Mouse (Mus musculus) E14TG2a.4 (cell line): ENCODE measurements at regions not wholly inside any gene's neighbourhood (a gene's known extent, or its start where the extent isn't known, plus 50 kb on each side); places are given as distances from the start of the nearest gene placed in this dataset.

ENCODE experiments used
- H3K27me3 ChIP-seq: 2 replicates; pipeline ENCODE4 v1.6.1; 2014; ENCODE audit warnings: low read length, control low read depth; ENCODE audit not compliant: insufficient read depth
- H3K36me3 ChIP-seq: 2 replicates; pipeline ENCODE4 v1.6.1; 2014; ENCODE audit warnings: low read length, control low read depth; ENCODE audit not compliant: insufficient read depth
- H3K4me1 ChIP-seq: replicated peaks from 2 replicates; pipeline ENCODE4 v1.6.1; 2014; ENCODE audit warnings: low read depth, low read length, control low read depth
- H3K4me3 ChIP-seq: replicated peaks from 2 replicates; pipeline ENCODE4 v1.5.1; 2014; ENCODE audit warnings: mild to moderate bottlenecking, low read length
- H3K9me3 ChIP-seq: 2 replicates; pipeline ENCODE4 v1.6.1; 2014; ENCODE audit warnings: low read length, control low read depth
- CTCF ChIP-seq: conservative IDR thresholded peaks from 2 replicates; pipeline ENCODE4 v1.5.1; 2014; ENCODE audit warnings: low read length
- NANOG ChIP-seq: IDR thresholded peaks from 2 replicates; pipeline ENCODE4 v1.6.1; 2014; ENCODE audit warnings: borderline replicate concordance, low read length, mixed read lengths
- POU5F1 ChIP-seq: IDR thresholded peaks from 2 replicates; pipeline ENCODE4 v1.6.1; 2014; ENCODE audit warnings: low read length, borderline replicate concordance

- TF ChIP-seq POU5F1: no peak
- TF ChIP-seq CTCF: no peak
- no peak for TF ChIP-seq NANOG
- Histone ChIP-seq H3K4me3 (no peak overlapping the region), H3K9me3 (no peaks in the 10 kb centered on the region), H3K4me1 (no peaks in the 10 kb centered on the region), H3K36me3 (no peaks in the 10 kb centered on the region), H3K27me3 (no peaks in the 10 kb centered on the region)
Measured at GRCm38 (mm10) chr2:137343736-137344135, 227.3 kb upstream of the Jag1 start.

GRCm38 (mm10) chr2:137329995-137330394, 213.6 kb upstream of the Jag1 start:
- no peaks in the 10 kb centered on the region for H3K4me1 ChIP-seq
- no peak for TF ChIP-seq POU5F1
- no peak for TF ChIP-seq NANOG
- H3K9me3 ChIP-seq: no peaks in the 10 kb centered on the region
- no peaks in the 10 kb centered on the region for H3K27me3 ChIP-seq
- no peaks in the 10 kb centered on the region for H3K36me3 ChIP-seq
- H3K4me3 ChIP-seq: no peak overlapping the region

DNA sequence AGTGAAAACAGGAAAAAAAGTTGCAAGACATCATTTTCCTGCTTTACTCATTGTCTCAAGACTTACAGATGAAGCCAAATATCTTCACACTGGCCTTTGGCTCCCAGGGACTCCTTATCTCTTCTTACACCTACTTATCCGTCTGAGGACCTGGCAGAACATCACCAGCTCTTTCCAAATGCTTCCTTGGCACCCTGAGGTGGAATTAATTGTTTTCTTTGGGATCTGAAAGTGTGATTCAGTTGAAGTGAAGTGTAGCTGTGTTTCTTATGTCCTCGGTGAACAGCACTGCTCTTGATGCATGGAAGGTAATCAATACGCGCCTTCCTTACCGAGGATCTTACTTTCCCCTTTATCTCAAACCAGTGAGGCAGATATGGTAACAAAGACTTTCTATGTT, 207.0 kb upstream of the Jag1 start:
- H3K4me1 ChIP-seq: no peaks in the 10 kb centered on the region
- H3K27me3 ChIP-seq: no peaks in the 10 kb centered on the region
- no peaks in the 10 kb centered on the region for H3K36me3 ChIP-seq
- TF ChIP-seq CTCF (no peak), POU5F1 (no peak), NANOG (no peak)
- no peaks in the 10 kb centered on the region for H3K9me3 ChIP-seq
- H3K4me3 ChIP-seq: no peak overlapping the region

GRCm38 (mm10) chr2:137310511-137310910, 194.1 kb upstream of the Jag1 start:
- TF ChIP-seq POU5F1: no peak

GRCm38 (mm10) chr2:137308116-137308515, 191.7 kb upstream of the Jag1 start:
- TF ChIP-seq NANOG (no peak), CTCF (no peak), POU5F1 (no peak)
- H3K36me3 ChIP-seq: no peaks in the 10 kb centered on the region
- no peaks in the 10 kb centered on the region for H3K27me3 ChIP-seq
- no peak overlapping the region for H3K4me3 ChIP-seq
- H3K9me3 ChIP-seq: no peaks in the 10 kb centered on the region
- no peaks in the 10 kb centered on the region for H3K4me1 ChIP-seq

More at GRCm38 (mm10) chr2:137310511-137310910, 194.1 kb upstream of the Jag1 start:
- Histone ChIP-seq H3K4me3 (no peak overlapping the region), H3K4me1 (no peaks in the 10 kb centered on the region), H3K36me3 (no peaks in the 10 kb centered on the region), H3K27me3 (no peaks in the 10 kb centered on the region), H3K9me3 (no peaks in the 10 kb centered on the region)

DNA sequence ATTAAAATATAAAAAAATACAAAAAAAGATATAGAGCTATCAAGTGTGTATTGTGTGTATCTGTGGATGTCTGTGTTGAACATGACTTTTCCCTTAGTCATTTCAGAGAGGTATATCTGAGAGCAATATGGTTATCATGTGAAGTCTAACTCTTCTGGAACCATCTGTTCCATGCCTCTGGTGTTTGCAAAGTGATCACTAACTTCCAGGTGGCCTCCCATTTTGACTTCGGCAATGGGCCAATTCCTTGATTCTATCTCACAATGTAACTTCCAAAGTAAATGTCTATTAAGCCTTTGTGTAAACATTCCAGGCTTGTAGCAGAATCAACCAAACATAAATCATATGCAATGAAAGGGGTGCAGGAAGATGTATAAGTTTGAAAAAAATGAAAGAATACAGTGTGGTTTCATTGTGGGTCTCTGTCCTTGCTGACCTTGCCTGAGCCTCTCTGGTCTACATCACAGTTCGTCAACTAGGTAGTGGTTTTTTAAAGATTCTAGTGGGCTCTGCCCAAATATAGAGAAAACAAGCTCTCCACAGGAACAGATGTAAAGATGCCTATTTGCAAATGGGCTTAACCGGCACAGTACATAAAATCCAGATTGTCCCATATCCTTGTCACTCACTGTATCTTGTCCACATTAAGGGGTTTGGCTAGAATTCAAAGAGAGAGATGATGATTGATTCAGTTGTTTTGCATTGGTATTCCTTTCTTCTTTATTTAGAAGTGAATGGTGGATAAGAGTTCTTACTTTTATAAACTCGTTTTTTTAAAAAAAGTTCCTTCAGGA, 185.2 kb upstream of the Jag1 start:
- H3K4me1 ChIP-seq: no peaks in the 10 kb centered on the region
- no peaks in the 10 kb centered on the region for H3K27me3 ChIP-seq
- no peaks in the 10 kb centered on the region for H3K9me3 ChIP-seq
- TF ChIP-seq NANOG (no peak), CTCF (no peak), POU5F1 (no peak)
- H3K4me3 ChIP-seq: no peak overlapping the region
- H3K36me3 ChIP-seq: no peaks in the 10 kb centered on the region

DNA sequence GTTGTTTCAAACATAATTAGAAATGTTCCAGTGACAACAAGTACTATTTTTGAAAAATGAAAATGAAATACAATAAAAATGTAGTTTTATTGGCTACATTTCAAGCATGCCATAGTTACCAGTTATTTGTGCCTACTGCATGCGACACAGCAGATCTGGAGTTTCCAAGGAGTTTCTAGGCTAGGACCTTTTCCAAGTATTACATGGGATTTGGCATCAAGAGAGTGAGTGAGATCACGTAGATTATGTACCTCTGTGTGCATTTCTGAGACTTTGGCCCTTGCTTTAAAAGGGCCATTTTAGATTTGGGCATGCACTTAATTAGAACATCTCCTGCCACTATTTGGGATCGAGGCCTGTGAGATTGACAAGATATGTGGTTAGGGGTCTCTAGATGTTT, 172.8 kb upstream of the Jag1 start:
- no peak overlapping the region for H3K4me3 ChIP-seq
- H3K9me3 ChIP-seq: no peaks in the 10 kb centered on the region
- H3K36me3 ChIP-seq: no peaks in the 10 kb centered on the region
- H3K4me1 ChIP-seq: no peaks in the 10 kb centered on the region
- no peaks in the 10 kb centered on the region for H3K27me3 ChIP-seq
- no peak for TF ChIP-seq CTCF
- no peak for TF ChIP-seq NANOG
- TF ChIP-seq POU5F1: no peak

- H3K4me3 ChIP-seq: no peak overlapping the region
- no peaks in the 10 kb centered on the region for H3K36me3 ChIP-seq
- no peak for TF ChIP-seq CTCF
- no peak for TF ChIP-seq NANOG
- no peak for TF ChIP-seq POU5F1
- peaks cover 2% of the 10 kb centered on the region; the same call in 1 of the 2 replicates for H3K9me3 ChIP-seq
- no peaks in the 10 kb centered on the region for H3K27me3 ChIP-seq
- no peaks in the 10 kb centered on the region for H3K4me1 ChIP-seq
Measured at GRCm38 (mm10) chr2:137271575-137272180, 155.2 kb upstream of the Jag1 start.

GRCm38 (mm10) chr2:137262911-137263310, 146.5 kb upstream of the Jag1 start:
- no peak for TF ChIP-seq POU5F1
- no peak for TF ChIP-seq NANOG
- no peak for TF ChIP-seq CTCF
- Histone ChIP-seq H3K4me1 (no peaks in the 10 kb centered on the region), H3K4me3 (no peak overlapping the region), H3K27me3 (no peaks in the 10 kb centered on the region), H3K9me3 (peaks cover 8% of the 10 kb centered on the region; the same call in 1 of the 2 replicates), H3K36me3 (no peaks in the 10 kb centered on the region)
